Mouse (Mus musculus) C2C12 (cell line): ENCODE measurements around the gene Tmem223.

Experiments used
- CEBPB ChIP-seq: IDR thresholded peaks from one replicate; pipeline ENCODE4 v1.6.1; 2011; ENCODE audit warnings: low read depth, mild to moderate bottlenecking, control low read depth, moderate library complexity
- CTCF ChIP-seq: IDR thresholded peaks from one replicate; pipeline ENCODE4 v1.5.1; 2011; ENCODE audit not compliant: control insufficient read depth, insufficient read depth, insufficient read length
- MAX ChIP-seq: IDR thresholded peaks from one replicate; pipeline ENCODE4 v1.6.1; 2011; ENCODE audit warnings: mild to moderate bottlenecking, control low read depth
- USF1 ChIP-seq: IDR thresholded peaks from one replicate; pipeline ENCODE4 v1.6.1; 2011; ENCODE audit warnings: low read depth, mild to moderate bottlenecking, control low read depth, moderate library complexity

GRCm38 (mm10) chr19:8806810-8807209 is 36.0 kb downstream of the Tmem223 start:
- TF ChIP-seq CTCF, result no peak
- TF ChIP-seq CEBPB, result no peak
- TF ChIP-seq MAX, result no peak
- TF ChIP-seq USF1, result no peak
